Mouse (Mus musculus) ZHBTc4 (cell line): ENCODE results near the gene Fstl4.
A peak's percentile ranks its signal among the peaks of the same experiment; 100 is the strongest.

Experiments
- DNase-seq: peaks from one replicate; pipeline ENCODE4 v3.0.0-alpha.2; 2011; ENCODE audit warnings: low read depth, low spot score

Fstl4 gene

DNA sequence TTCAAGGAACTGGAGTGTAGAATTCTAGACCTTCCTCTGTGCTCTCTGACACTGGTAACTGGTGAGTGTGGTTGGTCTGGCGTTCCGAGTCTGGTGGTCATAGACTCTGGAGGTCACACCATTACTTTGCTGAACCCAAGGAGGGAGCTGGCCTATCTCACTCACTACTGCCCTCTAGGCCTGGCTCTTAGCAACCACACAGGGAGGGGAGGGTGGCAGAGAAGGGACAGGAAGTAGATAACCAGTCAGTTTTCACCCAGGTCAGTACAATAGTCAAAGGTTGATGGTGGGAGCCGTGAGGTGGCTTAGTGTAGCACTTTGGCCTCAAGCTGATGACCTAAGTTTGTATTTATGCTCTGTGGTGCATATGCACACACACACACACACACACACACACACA, 255.1 kb downstream of the Fstl4 start:
- peak; percentile 26 for DNase-seq

DNA sequence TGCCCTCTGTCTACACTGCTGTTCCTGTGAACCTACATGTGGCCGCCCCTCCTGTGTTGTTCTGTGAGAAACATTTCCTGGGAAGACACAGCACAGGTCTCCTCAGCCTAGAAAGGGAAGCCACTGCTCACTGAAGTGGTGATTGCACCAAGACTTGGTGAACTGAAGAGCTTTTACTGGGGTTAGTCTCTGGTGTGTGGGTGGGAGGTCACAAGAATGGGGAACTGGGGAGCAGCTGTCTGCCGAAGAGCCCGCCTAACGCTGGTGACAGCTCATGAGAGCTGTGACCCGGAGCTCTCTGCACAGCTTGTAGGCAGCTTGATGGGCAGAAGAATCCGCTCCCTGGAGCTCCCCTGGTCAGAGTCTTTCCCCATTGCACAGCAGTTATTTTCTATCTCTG, 260.0 kb downstream of the Fstl4 start:
- no peak for DNase-seq

DNA sequence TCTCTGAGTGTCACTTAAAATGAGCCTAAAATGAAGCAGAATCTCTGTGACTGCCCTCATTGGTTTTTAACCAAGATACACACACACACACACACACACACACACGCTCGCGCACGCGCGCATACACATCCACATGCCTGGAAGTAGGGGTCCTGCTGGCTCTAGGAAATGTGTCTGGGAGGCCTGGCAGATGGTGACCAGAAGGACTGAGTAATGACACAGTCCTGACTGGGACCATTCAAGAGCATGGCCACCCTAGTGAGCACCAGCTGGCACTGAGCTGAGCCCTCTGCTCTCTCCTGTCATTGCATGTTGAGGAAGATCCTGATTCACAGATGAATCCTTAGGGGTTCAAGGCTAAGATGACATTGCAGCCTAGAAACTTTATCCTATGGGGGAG, 261.3 kb downstream of the Fstl4 start:
- no peak for DNase-seq

DNA sequence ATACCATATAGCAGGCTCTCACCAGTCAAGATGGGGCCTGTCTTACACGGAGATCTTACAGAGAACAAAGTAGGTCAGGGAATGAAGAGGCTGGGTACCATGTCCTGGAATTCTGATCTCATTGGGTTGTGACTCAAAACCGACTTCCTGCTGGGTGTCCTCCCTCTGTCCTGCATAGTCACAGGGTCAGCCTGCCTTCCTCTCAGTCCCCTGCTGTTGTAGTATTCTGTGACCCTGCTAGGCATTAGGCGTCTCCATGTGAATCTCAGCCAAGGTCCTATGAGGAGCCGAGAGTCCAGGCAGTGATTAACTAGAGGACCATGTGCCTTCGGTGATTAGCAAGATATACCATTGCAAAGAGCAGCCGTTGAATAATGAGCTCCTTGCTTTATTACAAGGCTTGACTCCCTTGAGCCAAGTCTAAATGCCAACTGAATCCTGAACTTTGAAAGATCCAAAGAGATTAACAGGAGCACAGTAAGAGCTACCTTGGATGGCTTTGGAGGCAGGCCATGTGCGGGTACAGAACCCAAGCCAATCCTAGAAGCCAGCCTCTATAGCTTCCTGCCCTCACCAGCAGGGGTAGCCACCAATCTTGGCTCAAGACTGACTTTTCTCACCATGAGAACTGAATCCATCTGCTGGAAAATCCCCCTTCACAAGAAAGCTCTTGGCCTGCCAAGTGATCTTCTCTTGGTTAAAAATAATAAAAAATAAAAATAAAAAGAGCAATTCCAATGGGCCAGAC, 264.2 kb downstream of the Fstl4 start:
- DNase-seq = no peak

DNA sequence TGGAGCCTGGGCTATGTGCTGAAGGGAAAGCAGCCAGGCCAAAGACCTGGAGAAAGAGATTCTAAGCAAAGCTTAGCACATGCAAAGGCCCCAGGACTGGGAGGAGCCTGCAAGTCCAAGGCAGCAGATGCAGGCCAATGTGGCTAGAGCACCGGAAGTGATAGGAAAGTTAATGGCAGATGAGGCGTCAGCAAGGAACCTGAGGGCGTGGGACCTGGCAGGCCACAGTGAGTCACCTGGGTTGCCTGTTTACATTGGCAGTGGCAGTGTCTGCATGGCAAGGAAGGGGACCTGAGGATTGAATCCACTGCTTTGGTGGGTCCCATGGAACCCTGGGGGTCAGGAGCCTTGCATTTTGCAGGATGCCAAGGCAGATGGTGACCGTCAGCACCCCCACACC, 267.3 kb downstream of the Fstl4 start:
- DNase-seq = no peak

DNA sequence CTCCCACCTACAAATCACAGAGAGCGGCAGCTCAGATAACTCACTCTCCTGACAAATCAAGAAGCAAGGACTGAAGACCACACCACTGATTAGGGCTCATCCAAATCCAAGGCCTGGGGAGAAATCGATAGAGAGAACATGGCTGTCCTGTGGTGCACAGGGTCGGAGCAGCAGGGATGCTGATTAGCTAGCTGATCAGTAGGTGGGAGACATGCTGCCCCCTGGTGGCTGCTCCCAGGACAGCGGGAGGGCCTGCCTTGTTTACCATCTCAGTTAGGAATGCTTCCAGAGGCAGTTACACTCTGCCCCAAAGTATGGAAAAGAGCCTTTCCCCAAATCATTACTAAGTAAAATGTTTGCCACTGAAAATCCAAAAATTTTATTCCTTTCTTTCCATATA, 267.9 kb downstream of the Fstl4 start:
- DNase-seq = peak; percentile 83

DNA sequence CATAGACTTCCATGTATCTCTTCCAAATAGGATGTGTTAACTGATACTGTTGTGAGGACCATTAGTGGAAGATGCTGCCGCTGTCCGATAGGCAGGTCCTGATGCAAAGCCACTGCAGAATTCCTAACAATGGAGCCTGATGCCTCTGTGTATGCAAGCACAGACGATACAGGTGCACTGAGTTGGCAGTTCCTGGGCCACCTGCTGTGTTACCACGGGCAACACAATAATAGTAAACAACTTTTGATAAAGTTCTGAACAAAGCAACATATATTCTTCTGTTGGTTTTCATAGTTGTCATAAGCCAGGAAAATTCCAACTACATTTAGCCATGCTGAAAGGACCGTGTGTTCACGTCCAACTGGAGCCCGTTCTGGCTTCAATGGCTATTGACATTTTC, 271.0 kb downstream of the Fstl4 start:
- DNase-seq = peak; percentile 13

DNA sequence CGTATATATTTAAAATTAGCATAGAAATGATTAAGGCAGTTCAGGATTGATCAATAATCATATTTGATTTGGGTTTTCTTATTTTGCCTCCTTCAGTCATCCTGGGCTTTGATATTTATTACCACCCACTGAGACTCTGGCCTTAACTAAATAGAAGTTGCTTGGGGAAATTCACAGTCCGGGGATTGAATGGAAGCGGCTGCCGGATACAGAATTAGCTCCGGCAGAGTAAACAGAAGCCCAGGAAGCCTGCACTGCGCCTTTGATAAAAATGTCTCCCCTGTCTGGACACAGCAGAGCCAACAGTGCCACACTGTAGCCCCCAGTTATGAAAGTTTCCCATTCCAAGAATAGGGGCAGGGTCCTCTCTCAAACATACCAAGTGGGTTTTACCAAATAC, 282.4 kb downstream of the Fstl4 start:
- DNase-seq = no peak

DNA sequence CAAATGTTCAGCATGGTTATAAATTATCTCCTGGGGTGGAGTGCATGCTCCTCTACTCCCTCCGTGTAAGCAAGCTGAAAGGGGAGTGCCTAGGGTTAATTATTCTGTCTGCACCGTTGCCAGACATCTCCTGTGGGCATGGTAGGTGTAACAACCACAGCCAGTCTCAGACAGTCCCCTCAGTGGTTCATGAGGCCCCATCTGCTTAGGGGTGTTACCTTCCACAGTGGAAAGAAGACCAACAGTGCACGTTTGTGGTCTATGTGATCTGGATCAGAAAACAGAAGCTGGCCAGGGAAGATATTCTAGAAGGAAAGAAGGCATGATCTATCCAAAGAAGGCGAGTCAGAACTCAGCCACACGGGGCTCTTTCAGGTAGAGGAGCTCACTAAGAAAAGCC, 289.7 kb downstream of the Fstl4 start:
- DNase-seq = no peak

DNA sequence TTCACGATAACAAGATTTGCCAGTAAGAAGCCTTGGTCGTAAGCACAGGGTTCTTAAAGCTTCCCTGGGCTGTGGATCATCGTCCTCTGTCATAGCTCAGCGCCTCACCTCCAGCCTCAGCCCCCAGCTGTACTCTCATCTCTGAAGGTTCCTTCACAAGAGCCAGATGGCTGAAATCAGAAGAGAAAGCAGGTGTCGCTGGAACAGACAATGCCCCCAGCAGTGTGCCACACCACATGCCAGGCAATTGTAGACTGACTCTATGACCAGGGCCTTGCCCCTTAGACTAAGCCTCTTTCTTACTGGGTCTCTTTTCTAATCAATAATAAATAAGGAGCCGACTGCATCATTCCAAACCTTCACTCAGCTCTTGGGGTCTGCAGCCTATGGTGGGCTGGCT, 291.5 kb downstream of the Fstl4 start:
- no peak for DNase-seq

DNA sequence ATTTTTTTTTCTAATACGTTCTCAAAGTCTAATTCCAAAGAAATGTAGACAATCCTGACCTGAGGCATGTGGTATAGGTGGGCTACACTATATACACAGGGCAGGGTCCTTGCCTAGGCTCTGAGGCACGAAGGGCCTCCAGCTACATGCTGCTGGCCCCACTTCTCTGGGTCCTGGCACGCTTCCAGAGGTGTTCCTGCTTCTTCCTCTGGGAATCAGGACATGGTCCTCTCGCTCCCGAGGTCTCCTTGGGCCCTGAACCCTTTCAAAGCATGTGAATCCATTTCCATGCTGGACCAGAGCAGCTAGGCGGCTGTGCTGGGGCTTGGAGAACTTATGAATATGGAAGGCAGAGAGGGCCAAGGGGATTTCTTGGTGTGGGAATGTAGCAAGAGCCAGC, 292.3 kb downstream of the Fstl4 start:
- no peak for DNase-seq

DNA sequence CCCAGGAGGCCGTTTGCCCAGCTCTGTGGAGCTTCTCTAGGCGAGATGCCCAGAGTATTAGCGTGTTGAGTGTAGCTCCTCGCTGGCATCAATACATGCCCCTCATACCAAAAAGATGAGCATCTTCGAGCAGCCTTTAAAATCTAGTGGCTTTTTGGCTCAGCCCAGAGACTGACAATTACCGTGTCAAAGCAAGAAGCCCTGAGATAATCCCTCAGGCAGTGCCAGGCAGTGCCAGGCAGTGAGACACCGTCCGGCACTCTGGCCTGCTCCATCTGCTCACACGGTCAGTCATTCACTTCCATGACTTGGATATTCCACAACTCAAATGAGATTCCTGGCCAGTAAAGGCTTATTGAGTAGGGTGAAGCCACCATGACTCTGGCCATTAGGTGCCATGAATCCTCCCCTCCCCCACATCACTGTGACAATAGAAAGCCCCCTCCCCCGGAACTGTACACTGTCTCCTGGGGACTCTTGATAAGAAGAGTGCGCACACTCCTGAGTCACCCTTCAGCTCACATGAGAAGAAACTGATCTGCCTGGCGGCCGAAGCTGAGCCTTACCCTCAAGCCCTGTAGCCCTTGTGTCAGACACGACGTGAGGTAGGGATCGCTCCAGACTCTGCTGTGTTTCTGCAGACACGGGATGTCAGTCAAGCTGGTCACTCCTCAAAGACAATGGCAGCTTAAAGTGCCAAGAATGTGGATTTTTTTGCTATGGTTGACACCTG, 293.6 kb downstream of the Fstl4 start:
- DNase-seq = no peak

DNA sequence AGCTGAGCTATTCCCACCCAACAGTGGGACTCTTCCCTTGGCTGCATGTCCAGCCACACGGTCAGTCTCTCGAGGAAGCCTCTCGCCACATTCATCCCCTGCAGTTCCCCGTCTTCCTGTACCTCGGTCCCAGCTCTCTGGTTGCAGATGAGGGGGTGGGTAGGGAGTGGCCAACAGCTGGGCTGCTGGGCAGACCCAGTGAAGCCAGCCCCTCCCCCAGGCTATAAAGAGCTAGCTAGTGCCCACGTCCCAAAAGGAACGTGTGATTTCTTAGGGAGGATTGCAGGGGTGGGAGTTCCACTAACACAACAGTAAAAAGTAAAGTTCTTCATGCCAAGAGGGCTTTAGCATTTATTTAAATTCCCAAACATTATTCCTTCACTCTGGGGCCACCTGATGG, 294.1 kb downstream of the Fstl4 start:
- no peak for DNase-seq

DNA sequence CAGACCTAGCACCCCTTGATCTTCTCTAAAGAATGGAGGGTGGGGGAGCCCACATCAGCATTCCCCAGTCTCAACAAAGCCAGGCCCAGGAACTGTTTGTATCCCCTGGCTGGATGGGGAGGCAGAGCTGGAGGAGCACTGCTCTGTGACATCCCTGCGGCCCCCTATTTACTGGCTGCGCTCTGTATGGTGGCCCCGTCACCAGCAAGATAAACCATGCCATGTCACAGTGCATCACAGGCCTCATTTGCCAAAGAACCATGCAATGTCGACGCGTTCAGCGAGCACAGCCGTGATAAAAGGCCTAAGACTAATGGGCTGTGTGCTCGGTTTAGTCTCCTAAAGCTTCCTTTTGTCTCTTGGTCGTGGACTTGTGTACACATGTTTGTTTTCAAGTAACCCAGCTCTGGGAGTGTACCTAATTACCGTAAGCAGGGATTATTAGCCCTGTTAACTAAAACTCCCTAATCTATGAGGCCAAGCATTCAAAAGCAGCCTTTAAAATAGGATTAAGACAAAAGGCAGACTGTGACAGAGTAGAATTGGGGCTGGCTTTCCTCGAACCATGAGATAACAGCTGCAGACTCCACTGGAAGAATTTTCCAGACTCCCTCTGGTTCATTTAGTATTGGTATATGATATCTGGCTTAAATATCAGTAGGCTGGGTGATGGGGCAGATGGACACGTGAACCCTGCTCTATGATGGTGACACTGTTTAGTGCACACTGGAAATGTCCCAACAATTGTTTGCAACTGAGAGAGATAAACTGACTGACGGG, 303.5 kb downstream of the Fstl4 start:
- DNase-seq = no peak

DNA sequence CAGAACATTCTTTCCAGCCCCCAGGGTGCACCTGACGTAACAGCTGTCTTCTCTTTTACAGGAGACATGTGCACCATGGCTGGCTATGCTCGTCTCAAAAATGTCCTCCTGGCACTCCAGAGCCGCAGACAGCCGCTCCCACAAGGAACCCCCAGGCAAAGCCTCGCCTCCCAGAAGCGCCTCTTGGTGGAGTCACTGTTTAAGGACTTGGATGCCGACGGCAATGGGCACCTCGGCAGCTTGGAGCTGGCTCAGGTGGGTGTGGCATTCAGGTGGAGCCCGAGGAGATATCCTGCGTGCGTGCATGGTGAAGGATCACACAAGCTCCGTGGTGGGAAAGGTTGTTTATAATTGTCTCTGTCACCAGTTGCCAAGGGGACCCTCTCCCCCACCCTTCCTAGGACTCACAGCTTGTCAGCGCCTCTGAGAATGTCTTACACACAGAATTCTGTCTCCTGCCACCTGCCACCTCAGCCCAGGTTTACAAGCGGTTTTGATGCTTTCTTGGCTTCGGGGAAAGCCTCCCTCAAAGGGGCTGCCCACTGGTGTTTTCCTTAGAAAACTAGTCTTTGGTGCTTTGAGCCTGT, 304.1 kb downstream of the Fstl4 start:
- DNase-seq = peak; percentile 18

DNA sequence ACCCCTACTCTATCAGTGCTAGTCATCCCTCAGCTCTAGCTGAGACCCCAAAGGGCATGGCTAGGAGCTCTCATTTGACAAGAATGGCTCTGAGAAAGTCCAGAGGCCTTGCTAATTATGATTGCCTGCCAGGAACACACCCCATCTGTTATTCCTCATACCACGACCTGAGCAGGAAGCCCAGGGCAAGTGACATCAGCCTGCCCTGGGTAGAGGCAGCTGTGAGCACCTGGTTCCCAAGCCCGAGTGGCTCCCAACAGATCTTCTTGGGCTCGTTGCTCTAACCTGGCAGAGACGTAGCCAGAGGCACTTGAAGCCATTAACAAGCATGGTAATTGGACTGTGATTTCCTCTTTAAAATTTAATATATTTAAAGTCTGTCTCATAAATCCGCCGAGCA, 305.3 kb downstream of the Fstl4 start:
- DNase-seq = no peak

DNA sequence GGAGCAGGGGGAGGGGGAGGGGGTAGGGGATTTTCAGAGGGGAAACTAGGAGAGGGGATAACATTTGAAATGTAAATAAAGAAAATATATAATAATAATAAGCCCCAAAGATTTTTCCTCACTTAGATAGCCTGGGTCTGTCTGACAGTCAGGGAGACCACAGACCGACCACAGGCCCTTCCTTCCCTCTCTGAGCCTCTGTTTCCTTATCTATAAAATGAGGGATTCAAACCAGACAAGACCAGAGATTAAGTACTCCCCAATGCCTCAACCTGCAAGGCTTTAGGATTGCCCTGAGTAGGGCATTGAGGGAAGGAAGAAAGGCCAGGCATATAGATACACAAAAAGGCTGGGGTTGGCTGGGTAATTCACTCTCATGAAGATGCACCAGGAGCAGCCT, 307.2 kb downstream of the Fstl4 start:
- DNase-seq = no peak

DNA sequence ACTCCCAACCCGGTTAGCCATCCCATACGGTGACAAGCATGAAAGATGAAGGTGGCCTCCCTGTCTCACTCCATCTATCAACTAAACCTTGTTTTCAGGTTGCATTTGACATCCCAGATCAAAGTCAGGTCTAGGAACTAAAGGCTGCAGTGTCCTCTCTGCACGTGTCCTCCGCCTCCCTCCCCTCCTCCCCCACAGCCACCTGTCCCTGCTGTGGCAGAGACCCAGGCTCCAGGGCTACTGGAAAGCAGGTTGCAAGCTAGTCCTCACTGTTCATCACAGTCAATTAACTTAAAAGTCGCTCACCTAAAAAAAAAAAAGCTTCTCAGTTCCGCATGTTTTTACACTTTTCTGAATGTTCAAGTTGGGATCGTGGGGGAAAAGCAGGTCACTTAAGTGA, 313.2 kb downstream of the Fstl4 start:
- no peak for DNase-seq

DNA sequence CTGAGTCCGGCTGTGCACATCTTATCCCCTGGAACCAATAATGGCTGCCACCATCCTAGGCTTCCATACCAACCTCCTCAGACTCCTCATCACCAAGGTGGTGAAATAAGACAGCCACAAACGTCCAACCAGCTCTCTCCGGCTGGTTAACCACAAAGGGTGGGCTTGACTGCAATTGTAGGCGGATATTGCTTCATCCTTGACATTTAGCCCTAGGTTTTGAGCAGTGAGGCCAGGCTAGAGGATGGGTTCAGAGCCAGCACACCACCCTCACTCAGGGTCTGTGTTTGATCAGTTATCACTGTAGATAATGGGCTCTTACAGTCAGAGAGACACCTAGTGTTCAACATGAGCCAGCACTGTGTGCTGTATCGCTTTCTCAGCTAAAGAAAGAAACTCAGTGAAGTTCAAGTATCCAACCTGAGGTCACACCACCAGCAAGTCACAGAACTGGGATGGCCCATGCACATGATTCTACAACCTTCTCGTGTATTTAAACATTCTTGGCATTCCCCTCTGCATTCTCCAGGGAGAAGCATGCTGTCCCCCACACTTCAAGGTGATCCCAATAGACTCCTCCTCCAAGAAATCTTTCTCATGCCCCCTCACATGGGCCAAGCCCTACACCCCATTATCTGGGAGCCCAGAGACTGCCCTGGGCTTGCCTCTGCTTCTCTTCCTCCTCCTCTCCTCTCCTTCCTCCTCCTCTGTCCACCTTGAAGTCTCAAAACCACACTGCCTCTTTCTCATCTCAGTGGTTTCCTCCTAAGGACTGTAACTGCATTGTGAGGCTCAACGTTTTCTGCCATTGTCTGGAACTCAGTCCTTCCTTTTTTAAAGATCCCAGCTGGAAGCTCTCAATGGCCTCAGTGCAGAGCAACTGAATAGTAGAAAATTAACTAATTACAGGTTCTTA, 314.2 kb downstream of the Fstl4 start:
- DNase-seq = peak; percentile 25

DNA sequence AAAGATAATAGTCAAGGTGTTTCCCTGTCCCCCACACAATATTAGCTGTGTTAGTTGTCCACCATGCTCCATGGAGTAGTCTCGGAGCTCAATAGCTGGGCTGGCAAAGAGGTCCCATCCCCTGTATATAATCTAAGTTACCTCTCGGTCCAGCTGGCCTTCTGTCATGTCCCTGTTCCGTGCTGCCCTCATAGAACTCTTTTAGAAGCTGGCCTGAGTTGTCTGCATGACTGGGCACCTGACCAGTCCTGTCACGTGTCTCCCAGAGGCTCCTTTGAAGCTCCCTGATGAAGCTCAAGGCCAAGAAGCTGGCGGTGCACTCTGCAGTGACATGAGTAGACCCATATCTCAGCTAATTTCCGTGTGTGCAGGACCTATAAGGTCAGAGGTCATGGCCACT, 316.9 kb downstream of the Fstl4 start:
- DNase-seq = no peak

DNA sequence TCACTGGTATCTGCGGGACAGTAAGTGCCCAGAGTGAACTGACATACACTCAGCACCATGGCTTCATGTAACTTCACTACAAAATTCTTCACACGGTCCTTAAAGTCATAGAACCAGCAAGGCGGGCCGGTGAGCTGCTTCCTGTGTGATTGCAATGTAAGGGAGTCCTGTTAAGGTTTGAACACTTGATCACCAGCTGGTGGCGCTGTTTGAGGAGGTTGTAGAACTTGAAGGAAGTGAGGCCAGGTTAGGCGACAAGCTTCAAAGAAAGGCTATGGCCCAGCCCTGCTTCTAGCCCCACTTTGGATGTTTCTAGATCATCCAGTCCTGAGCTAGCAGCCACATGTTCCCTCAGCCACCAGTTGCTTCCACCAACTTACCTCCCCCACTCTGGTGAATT, 320.9 kb downstream of the Fstl4 start:
- peak; percentile 83 for DNase-seq
